Mouse (Mus musculus) layer of hippocampus, adult 11-12 months (tissue): ENCODE measurements at regions not wholly inside any gene's neighbourhood (a gene's known extent, or its start where the extent isn't known, plus 50 kb on each side); places are given as distances from the start of the nearest gene placed in this dataset.

Source experiments
- DNase-seq: peaks from one replicate; pipeline ENCODE4 v3.0.0; 2022; ENCODE audit warnings: low spot score

- no peak for DNase-seq
These were observed 456.7 kb downstream of the Irx1 start for GRCm38 (mm10) chr13:71506777-71507176.

DNA sequence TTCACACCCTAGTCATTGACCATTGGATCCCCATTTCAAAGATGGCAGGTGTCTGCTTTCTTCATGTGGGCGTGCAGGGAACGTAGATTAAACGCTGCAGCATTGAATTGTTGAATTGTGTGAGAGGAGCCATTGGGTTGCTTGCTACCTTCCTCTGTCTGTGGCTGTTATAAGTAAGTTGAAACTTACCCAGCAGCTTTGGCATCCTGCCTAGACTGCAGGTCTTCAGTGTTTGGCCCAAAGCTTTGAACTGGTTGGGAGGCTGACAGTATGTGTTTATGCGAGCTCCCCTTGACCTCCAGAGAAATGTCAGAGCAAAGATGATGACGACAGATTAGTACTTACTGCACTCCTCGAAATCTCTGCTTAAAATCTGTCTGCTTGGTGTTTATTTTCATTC is 473.8 kb downstream of the Irx1 start:
- no peak for DNase-seq

GRCm38 (mm10) chr13:71481205-71481604 is 482.3 kb downstream of the Irx1 start:
- no peak for DNase-seq

- no peak for DNase-seq
These were observed 502.0 kb downstream of the Irx1 start for GRCm38 (mm10) chr13:71461552-71461951.

DNA sequence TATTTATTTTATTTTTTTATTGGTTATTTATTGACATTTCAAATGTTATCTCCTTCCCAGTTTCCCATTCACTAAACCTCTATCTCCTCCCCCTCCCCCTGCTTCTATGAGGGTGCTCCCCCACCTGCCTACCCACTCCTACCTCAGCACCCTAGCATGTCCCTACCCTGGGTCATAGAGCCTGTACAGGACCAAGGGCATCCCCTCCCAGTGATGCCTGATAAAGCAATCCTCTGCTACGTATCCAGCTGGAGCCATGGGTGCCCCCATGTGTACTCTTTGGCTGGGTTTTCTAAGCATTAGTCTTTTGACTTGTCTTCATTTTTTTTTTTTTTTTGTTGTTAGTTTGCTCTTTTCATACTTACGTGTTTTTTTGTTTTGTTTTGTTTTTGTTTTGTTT is 502.9 kb downstream of the Irx1 start:
- no peak for DNase-seq

GRCm38 (mm10) chr13:71460097-71460496 is 503.4 kb downstream of the Irx1 start:
- no peak for DNase-seq

DNA sequence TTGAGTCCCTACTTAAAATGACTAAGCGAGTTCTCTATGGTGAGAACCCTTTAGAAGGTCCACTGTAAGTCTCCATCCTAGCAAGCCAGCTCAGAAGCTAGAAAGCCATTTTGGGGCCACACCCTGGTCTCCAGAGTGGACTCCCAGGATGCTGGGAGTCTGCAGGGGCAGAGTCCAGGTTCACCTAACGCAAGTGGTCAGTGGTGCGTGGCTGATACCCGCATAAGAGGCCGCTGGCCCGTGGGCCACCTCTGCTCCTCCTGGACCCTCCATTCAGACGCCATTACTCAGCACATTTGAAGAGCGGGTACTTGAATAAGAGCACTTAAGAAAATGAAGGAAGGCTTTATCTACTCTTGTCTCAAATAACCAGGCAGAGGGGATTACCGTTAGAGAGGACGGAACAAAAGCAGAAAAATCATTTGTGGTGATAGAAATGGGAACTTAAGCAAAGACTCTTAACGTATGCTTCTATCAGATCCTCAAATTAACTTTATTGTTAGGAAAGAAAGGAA is 504.4 kb downstream of the Irx1 start:
- DNase-seq, result no peak

DNA sequence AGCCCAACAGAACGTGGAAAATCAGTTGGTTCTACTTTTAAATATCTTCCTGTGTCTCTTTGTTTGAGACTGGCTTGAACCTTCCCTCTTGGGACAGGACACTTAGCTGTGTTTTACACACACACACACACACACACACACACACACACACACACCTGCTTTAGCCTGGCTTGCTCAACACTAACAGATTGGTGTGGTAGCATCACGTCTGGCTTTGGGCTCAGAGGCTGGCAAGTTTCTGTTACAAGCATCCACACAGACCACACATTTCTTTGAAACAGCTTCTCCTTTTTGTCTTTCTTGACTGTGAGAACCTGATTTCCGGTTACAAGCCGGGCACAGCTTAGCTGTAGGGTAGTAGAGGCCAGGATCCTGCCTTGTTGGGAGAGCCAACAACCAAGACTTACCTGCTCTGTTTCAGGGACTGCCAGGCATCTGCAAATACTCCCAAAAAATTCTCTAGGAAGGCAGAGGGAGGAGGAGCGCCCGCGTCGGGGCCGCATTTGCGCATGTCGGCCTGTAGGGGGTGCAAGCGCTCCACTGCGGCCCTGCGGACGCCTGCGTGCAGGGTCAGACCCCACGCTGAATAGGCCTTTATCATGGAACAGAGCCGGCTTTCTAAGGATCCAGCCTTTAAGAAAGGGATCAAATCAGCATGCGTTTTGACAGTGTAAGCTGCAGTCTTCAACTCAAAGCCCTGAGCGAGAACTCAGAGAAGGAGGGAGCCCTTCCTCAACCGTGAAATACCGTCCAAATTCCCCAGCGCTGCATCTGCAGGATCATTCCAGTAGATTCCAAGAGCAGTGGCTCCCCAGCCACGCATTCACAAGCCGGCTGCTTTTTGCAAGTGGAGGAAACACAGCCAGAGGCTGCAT is 505.2 kb downstream of the Irx1 start:
- peak; percentile 60 for DNase-seq

GRCm38 (mm10) chr13:71457550-71457949 is 506.0 kb downstream of the Irx1 start:
- DNase-seq, result no peak

- DNase-seq, result no peak
These were observed 511.3 kb downstream of the Irx1 start for GRCm38 (mm10) chr13:71452258-71452657.

GRCm38 (mm10) chr13:71437601-71438099 is 525.9 kb downstream of the Irx1 start:
- DNase-seq, result no peak

DNA sequence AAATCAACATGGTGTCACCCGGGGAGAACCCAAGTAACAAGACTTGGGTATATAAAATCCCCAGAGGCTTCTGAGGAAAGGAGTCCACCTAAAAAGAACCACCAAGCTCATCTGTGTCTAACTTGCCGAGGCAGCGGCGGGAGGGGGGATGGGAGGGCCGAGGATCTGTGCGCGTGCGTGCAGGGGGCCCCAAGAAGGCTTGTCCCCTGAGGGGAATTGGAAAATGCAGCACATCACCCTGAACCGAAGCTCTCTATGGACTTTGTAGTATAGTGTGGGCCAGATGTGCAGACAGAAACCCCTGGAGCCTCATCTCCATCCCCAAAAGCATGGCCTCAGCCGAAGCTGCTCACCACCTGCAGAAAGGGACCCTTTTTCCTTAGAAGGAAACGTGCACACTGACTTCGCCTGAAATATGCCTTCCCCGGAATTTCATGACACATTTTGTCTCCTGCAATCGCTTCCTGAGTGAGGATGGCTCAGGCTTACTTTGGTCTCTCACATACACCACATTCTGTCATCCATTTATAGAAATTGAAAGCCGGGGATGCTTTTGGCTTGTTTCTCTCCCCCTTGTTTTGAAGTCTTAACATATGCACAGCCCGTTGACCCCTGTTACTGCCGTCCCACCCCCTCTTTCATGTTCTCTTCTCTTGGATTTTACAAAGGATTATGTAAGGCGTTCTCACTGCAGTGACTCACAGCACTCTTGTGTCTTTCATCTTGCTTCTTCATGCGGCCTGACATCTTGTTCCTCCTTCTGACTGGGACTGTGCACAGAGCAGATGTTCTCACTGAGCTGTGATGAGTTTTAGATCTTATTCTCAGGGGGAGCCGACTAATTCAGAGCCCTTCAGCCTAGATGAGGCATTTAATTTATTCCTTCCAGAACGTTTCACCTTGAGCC is 559.6 kb downstream of the Irx1 start:
- peak; percentile 8 for DNase-seq

GRCm38 (mm10) chr13:71393716-71394309 is 552.2 kb upstream of the Adamts16 start:
- DNase-seq, result no peak

DNA sequence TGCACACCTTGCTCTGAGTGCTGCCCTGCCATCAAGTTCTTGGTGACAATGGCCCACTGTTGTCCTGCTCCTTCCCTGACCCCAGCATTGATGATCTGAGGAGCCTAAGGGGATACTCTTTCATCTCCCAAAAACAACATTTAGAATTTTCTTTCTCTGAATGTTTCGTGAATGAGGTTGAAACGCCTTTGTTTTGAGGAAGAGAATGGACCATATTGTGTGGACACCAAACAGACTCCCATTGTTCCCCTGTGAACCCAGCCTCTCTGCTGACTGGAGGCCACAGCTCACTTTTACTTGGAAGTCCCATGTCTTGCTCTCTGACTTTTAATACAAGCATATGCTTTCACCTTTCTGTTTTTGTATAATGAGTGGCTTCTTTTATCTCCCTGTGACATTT is 537.0 kb upstream of the Adamts16 start:
- DNase-seq, result no peak

DNA sequence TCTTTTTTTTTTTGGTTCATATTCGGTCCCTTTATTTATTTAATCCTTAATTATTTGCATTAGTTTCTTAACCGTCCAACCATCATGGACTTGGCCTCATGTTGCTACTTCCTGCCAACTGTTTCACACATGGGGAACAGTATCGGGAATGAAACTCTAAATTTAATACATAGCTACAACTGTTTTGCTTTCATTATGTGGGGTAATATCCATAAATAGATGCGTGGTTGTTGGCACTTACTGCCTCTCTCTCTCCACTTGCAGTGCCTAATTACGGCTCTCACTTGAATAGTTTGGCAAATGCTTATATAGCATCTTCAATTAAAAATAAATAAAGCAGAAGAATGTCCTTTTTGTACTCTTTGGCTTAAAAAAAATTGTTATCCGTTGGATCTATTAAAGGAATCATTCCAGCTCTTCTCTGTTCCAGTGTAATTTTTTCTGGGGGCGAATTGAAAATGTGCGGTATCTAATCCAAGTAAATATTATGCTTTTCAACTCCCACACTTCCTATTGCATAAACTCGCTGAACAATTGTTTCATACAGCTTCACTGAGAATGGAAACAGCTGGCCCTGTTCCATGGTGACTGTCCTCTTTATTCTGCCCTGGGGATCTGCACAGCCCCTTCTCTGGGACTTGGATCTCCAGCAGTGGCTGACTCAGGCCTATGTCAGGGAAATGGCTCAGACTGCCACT is 534.4 kb upstream of the Adamts16 start:
- DNase-seq, result peak; percentile 38

- DNase-seq, result no peak
These were observed 531.4 kb upstream of the Adamts16 start for GRCm38 (mm10) chr13:71372701-71373685.

- DNase-seq, result no peak
These were observed 528.2 kb upstream of the Adamts16 start for GRCm38 (mm10) chr13:71369832-71370231.

- no peak for DNase-seq
These were observed 523.6 kb upstream of the Adamts16 start for GRCm38 (mm10) chr13:71365261-71365660.

DNA sequence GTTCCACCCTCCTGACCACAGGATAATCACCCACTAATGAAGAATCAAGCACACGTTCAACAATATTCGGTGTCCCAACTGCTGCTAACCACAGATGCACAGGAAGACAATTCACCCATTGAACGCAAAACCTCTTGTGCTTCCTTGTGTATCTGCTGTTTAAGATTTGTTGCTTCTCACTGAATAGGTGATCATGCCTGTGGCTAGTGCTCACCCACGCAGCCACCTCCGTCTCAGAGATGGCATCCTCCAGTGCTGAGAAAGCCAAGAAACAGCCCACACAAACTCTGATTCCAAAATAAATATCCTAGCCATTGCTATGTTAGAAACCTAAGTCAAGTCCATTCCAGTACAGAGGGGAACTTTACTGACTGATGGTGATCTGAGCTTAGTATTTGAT is 520.7 kb upstream of the Adamts16 start:
- DNase-seq, result no peak

GRCm38 (mm10) chr13:71359112-71359511 is 517.5 kb upstream of the Adamts16 start:
- DNase-seq, result no peak
